Mouse (Mus musculus) colon, adult 2 months (tissue): ENCODE data around the gene Rimbp3. TPM values are rescaled to one million over a fixed set of nuclear protein-coding genes. Genes with fewer than 3 reads are reported as not detected.

Experiments
- polyA plus RNA-seq: library from polyadenylated mRNA; depleted of rRNA; stranded (reverse); fragments of >200 nt; gene quantifications from 2 replicates; pipeline ENCODE4 v1.2.3, GENCODE M21; 2012; rRNA removed

Gene Rimbp3
- polyA plus RNA-seq, result 0.16 and 0.17 TPM in 2 replicates

GRCm38 (mm10) chr16:17208389-17209361 is at the start of gene Rimbp3:
Gene Rimbp3, plus strand, starts transcription at chr16:17208603.

GRCm38 (mm10) chr16:17202549-17202948 is 5.9 kb upstream of the Rimbp3 start, which contains the start of gene Ube2l3:
Gene Ube2l3, minus strand, starts transcription at chr16:17202649.

GRCm38 (mm10) chr16:17232794-17233701 is 24.6 kb downstream of the Rimbp3 start, which contains the start of gene Hic2:
Gene Hic2, plus strand, starts transcription at chr16:17233572.

Other genes starting within 250 kb of the Rimbp3 start
- gene Mapk1, start 225.2 kb upstream of the Rimbp3 start, polyA plus RNA-seq, result 35.3 and 46.0 TPM in 2 replicates
- gene Ypel1, start 138.9 kb upstream of the Rimbp3 start, polyA plus RNA-seq, result 0.49 and 0.68 TPM in 2 replicates
- 69.8 and 71.2 TPM in 2 replicates for gene Ppil2, start 97.3 kb upstream of the Rimbp3 start, polyA plus RNA-seq
- gene 2610318N02Rik, start 83.4 kb upstream of the Rimbp3 start, polyA plus RNA-seq, result 6.8 and 8.1 TPM in 2 replicates
- gene Sdf2l1, start 76.2 kb upstream of the Rimbp3 start, polyA plus RNA-seq, result 113 and 133 TPM in 2 replicates
- 67.1 and 81.4 TPM in 2 replicates for gene Ydjc, start 64.0 kb upstream of the Rimbp3 start, polyA plus RNA-seq
- gene Ccdc116, start 61.4 kb upstream of the Rimbp3 start, polyA plus RNA-seq, result 11.6 and 13.3 TPM in 2 replicates
- 53.5 and 63.4 TPM in 2 replicates for gene Ube2l3, start 6.0 kb upstream of the Rimbp3 start, polyA plus RNA-seq
- 4.2 and 4.3 TPM in 2 replicates for gene Hic2, start 25.0 kb downstream of the Rimbp3 start, polyA plus RNA-seq
- gene Tmem191c, start 67.5 kb downstream of the Rimbp3 start, polyA plus RNA-seq, result 17.5 and 19.0 TPM in 2 replicates
- 0.05 and 0.16 TPM in 2 replicates for gene Serpind1, start 122.8 kb downstream of the Rimbp3 start, polyA plus RNA-seq
- 4.3 and 4.5 TPM in 2 replicates for gene Snap29, start 197.4 kb downstream of the Rimbp3 start, polyA plus RNA-seq
- 37.9 and 39.7 TPM in 2 replicates for gene Pi4ka, start 197.7 kb downstream of the Rimbp3 start, polyA plus RNA-seq
- 40.0 and 48.0 TPM in 2 replicates for gene Crkl, start 243.4 kb downstream of the Rimbp3 start, polyA plus RNA-seq